Mouse (Mus musculus) right cerebral cortex, adult 2 months (tissue): ENCODE results near the gene Adam19.
"Not testable (repeated sequence)": the region's sequence is repeated elsewhere in the genome, so short reads cannot be mapped to it uniquely, and the experiment has no call there.

Experiments used
- DNase-seq, 2 experiments: peaks; one replicate each; pipeline ENCODE4 v3.0.0; 2021 to 2022; ENCODE audit warnings: low spot score in 2 of 2

Adam19 gene

GRCm38 (mm10) chr11:46128548-46128945 is 72.8 kb downstream of the Adam19 start:
- peak; percentile 64 to 66 for DNase-seq

GRCm38 (mm10) chr11:46131022-46131986 is 75.5 kb downstream of the Adam19 start:
- no peak for DNase-seq

- peak; percentile 84 to 87 for DNase-seq
Observed at GRCm38 (mm10) chr11:46134899-46135298, 79.1 kb downstream of the Adam19 start.

- no peak for DNase-seq
Observed at GRCm38 (mm10) chr11:46143342-46143741, 87.5 kb downstream of the Adam19 start.

- DNase-seq = no peak
Observed at GRCm38 (mm10) chr11:46145163-46145875, 89.5 kb downstream of the Adam19 start.

GRCm38 (mm10) chr11:46146619-46147018 is 90.8 kb downstream of the Adam19 start:
- DNase-seq = no peak

DNA sequence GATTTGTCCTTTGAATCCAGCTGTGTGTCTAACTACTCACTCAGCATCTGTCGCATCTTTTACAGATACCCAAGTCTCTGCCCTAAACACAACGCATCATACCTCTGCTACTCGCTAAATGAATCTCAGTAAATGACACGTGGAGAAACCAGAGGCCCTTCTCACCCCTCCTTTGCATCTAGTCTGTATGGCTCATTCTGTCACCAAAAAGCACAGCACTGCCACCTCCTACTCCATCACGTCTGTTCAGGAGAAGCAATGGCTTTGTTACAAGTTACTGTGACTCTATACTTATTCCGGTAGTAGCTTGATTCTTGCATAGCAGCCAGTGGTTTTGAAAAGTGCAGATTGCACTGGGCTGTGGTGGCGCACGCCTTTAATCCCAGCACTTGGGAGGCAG is 101.2 kb downstream of the Adam19 start:
- peak; percentile 40 to 41 for DNase-seq

DNA sequence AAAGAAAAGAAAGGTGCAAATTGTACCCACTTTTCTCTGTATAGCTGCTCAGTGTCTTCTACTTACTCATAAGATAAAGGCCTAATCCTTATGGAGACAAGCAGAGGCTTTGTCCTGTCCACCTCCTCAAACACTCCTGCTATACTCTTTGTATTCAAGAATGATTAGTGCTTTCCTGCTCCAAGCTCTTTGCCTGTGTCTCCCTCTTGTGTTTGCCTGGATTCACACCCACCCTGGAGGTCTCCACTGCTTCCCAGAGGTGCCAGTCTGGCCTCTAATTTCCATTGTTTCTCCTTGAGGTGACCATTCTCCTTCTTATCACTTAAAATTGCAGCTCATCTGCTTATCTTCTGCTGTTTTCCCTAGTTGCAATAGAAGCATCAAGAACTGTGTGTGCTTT is 101.7 kb downstream of the Adam19 start:
- DNase-seq = no peak

- DNase-seq = no peak
Observed at GRCm38 (mm10) chr11:46165866-46166585, 110.2 kb downstream of the Adam19 start, which contains the start of gene Nipal4. Gene Nipal4 (minus strand): TSS chr11:46166508.

GRCm38 (mm10) chr11:46168506-46168905 is 112.7 kb downstream of the Adam19 start:
- DNase-seq = no peak

DNA sequence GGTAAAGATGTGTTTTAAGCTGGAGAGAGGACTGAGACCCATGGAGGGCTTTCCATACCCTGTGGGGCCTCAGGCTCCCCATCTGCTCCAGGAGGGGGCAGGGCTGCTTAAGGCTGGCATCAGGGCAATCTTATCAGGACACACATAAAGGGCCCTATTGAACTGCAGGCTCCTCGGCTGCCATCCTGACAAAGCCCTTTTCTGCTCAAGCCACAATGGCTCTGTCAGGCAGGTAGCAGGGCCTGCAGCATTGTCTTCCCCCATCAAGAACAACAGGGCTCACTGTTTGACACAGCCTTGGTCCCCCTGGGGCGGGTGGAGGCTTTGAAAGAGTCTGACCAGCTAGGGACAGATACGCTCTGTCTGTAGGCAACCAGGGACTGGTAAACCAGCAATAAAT is 114.1 kb downstream of the Adam19 start:
- DNase-seq = no peak

GRCm38 (mm10) chr11:46172128-46172527 is 116.3 kb downstream of the Adam19 start:
- no peak for DNase-seq

GRCm38 (mm10) chr11:46176155-46176554 is 120.4 kb downstream of the Adam19 start:
- DNase-seq = no peak

- DNase-seq = no peak
Observed at GRCm38 (mm10) chr11:46177246-46178043, 121.7 kb downstream of the Adam19 start.

DNA sequence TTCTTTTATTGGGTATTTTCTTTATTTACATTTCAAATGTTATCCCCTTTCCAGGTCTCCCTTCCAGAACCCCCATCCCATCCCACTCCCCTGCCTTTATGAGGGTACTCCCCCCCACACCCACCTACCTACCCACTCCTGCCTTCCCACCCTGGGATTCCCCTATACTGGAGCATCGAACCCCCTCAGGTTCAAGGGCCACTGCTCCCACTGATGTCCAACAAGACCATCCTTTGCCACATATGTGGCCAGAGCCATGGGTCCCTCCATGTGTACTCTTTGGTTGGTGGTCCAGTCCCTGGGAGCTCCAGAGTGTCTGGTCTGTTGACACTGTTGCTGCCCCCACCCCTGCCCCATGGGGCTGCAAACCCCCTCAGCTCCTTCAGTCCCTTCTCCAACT is 126.2 kb downstream of the Adam19 start:
- not testable (repeated sequence) for DNase-seq

GRCm38 (mm10) chr11:46184946-46185345 is 129.2 kb downstream of the Adam19 start:
- no peak for DNase-seq

DNA sequence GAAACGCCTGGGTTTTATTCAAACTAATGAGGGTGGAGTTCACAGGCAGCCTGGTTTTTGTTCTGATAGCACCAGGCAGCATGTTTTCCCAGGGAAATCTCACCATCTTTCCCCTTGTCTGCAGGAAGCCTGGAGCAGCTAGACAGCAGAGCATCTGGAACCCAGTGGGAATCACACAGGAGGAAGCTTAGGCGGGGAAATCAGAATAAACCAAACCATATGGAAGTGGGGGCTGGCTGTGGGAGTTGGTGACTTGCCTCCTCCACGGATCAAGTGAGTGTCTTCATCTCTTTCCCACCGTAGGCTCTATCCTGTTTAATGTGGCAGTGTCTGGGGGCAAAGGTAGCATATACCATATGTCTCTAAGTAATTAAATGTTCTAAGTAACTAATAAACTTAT is 129.7 kb downstream of the Adam19 start:
- peak; percentile 59 to 70 for DNase-seq

- DNase-seq = no peak
Observed at GRCm38 (mm10) chr11:46188283-46188682, 132.5 kb downstream of the Adam19 start.

DNA sequence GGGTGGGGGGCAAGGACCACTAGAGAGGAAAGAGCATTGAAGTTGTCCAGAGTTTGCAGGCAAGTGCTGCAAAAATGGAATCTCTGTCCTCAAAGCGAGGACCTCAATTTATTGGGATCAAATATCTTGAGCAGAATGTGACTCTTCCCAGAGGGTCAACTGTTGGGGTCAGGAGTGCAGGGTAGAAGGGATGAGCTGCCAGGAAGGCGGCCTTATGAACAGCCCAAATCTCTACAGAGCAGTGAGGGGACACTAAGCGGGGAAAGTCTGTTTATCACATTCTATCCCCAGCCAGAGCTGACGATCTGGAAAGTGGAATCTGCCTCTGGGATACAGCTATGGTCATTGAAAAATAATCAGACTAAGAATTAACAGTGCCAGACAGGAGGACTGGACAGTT is 138.4 kb downstream of the Adam19 start:
- no peak for DNase-seq
